Mouse (Mus musculus) layer of hippocampus, adult 9-11 months (tissue): ENCODE data around the gene Tspan4.

ENCODE experiments used
- DNase-seq: peaks from one replicate; pipeline ENCODE4 v3.0.0; 2022

The Tspan4 gene

GRCm38 (mm10) chr7:141461521-141462332 is 13.3 kb upstream of the Tspan4 start:
- DNase-seq = no peak

GRCm38 (mm10) chr7:141462333-141462821 is 12.7 kb upstream of the Tspan4 start:
- no peak for DNase-seq

GRCm38 (mm10) chr7:141463824-141464602 is 11.0 kb upstream of the Tspan4 start:
- no peak for DNase-seq

GRCm38 (mm10) chr7:141464603-141465201 is 10.3 kb upstream of the Tspan4 start:
- no peak for DNase-seq

- no peak for DNase-seq
Observed at GRCm38 (mm10) chr7:141465388-141466044, 9.5 kb upstream of the Tspan4 start.

GRCm38 (mm10) chr7:141466045-141466394 is 9.0 kb upstream of the Tspan4 start:
- DNase-seq = no peak

GRCm38 (mm10) chr7:141466607-141467148 is 8.4 kb upstream of the Tspan4 start:
- DNase-seq = no peak

- peak; percentile 72 for DNase-seq
Observed at GRCm38 (mm10) chr7:141467230-141468030, 7.6 kb upstream of the Tspan4 start, which contains the start of gene Cd151. TSS of gene Cd151 (plus strand) at chr7:141467392.

GRCm38 (mm10) chr7:141468164-141468521 is 6.9 kb upstream of the Tspan4 start:
- DNase-seq = no peak

- DNase-seq = peak; percentile 70
Observed at GRCm38 (mm10) chr7:141468522-141469211, 6.4 kb upstream of the Tspan4 start.

- no peak for DNase-seq
Observed at GRCm38 (mm10) chr7:141469352-141469751, 5.7 kb upstream of the Tspan4 start.

GRCm38 (mm10) chr7:141469901-141470636 is 5.0 kb upstream of the Tspan4 start:
- no peak for DNase-seq

- no peak for DNase-seq
Observed at GRCm38 (mm10) chr7:141470637-141470944, 4.4 kb upstream of the Tspan4 start.

- no peak for DNase-seq
Observed at GRCm38 (mm10) chr7:141471236-141471635, 3.8 kb upstream of the Tspan4 start.

GRCm38 (mm10) chr7:141472226-141472625 is 2.8 kb upstream of the Tspan4 start:
- no peak for DNase-seq

GRCm38 (mm10) chr7:141472763-141473162 is 2.3 kb upstream of the Tspan4 start:
- DNase-seq = no peak

GRCm38 (mm10) chr7:141474160-141474559 is 880 bp upstream of the Tspan4 start:
- no peak for DNase-seq

GRCm38 (mm10) chr7:141475805-141476158 is 742 bp downstream of the Tspan4 start:
- DNase-seq = no peak

- peak; percentile 68 for DNase-seq
Observed at GRCm38 (mm10) chr7:141476226-141476980, 1.4 kb downstream of the Tspan4 start.

- DNase-seq = no peak
Observed at GRCm38 (mm10) chr7:141476981-141477370, 1.9 kb downstream of the Tspan4 start.
